Mouse (Mus musculus): ENCODE measurements around the gene Mark4.

The Mark4 gene

GRCm38 (mm10) chr7:19469404-19469803 is 10.8 kb upstream of the Mark4 start:
- DNase-seq, result no peak

GRCm38 (mm10) chr7:19468279-19468678 is 9.7 kb upstream of the Mark4 start:
- DNase-seq, result no peak

- DNase-seq, result peak in 1 of 2 experiments; percentile 70
Measured at GRCm38 (mm10) chr7:19467638-19468037, 9.0 kb upstream of the Mark4 start.

GRCm38 (mm10) chr7:19466602-19467145 is 8.1 kb upstream of the Mark4 start:
- peak; percentile 61 to 83 for DNase-seq

GRCm38 (mm10) chr7:19464367-19465307 is 6.0 kb upstream of the Mark4 start:
- DNase-seq, result peak; percentile 39 to 72

GRCm38 (mm10) chr7:19462884-19463381 is 4.3 kb upstream of the Mark4 start, which contains the start of gene Exoc3l2:
Exoc3l2 (plus strand) TSS chr7:19463331.
- DNase-seq, result peak; percentile 55 to 83

GRCm38 (mm10) chr7:19462443-19462842 is 3.8 kb upstream of the Mark4 start:
- peak in 1 of 2 experiments; percentile 31 for DNase-seq

- peak; percentile 77 to 87 for DNase-seq
Measured at GRCm38 (mm10) chr7:19461488-19461887, 2.9 kb upstream of the Mark4 start.

GRCm38 (mm10) chr7:19460500-19460899 is 1.9 kb upstream of the Mark4 start:
- DNase-seq, result no peak

GRCm38 (mm10) chr7:19459144-19459870 is 686 bp upstream of the Mark4 start:
- DNase-seq, result no peak

- DNase-seq, result peak; percentile 60 to 82
Measured at GRCm38 (mm10) chr7:19458072-19458486, 542 bp downstream of the Mark4 start.

GRCm38 (mm10) chr7:19457414-19458071 is 1.1 kb downstream of the Mark4 start:
- DNase-seq, result no peak

GRCm38 (mm10) chr7:19456628-19457027 is 2.0 kb downstream of the Mark4 start:
- no peak for DNase-seq

GRCm38 (mm10) chr7:19455819-19456495 is 2.7 kb downstream of the Mark4 start:
- no peak for DNase-seq

- DNase-seq, result no peak
Measured at GRCm38 (mm10) chr7:19455186-19455585, 3.4 kb downstream of the Mark4 start.

GRCm38 (mm10) chr7:19449165-19449564 is 9.5 kb downstream of the Mark4 start:
- no peak for DNase-seq

GRCm38 (mm10) chr7:19447689-19448088 is 10.9 kb downstream of the Mark4 start:
- DNase-seq, result no peak

GRCm38 (mm10) chr7:19444801-19445200 is 13.8 kb downstream of the Mark4 start:
- DNase-seq, result no peak

GRCm38 (mm10) chr7:19443344-19443743 is 15.3 kb downstream of the Mark4 start:
- peak; percentile 74 to 94 for DNase-seq

- DNase-seq, result peak; percentile 53 to 71
Measured at GRCm38 (mm10) chr7:19441448-19442091, 17.1 kb downstream of the Mark4 start.

GRCm38 (mm10) chr7:19437048-19437447 is 21.6 kb downstream of the Mark4 start:
- DNase-seq, result no peak
